Mouse (Mus musculus) embryo, embryonic 9.5 days (tissue): ENCODE data around the gene 1700017B05Rik.
A peak's percentile ranks its signal among the peaks of the same experiment; 100 is the strongest.
"Not testable (repeated sequence)": the region's sequence is repeated elsewhere in the genome, so short reads cannot be mapped to it uniquely, and the experiment has no call there.

ENCODE experiments used
- DNase-seq: peaks from one replicate; pipeline ENCODE4 v3.0.0-alpha.2; 2017; ENCODE audit errors: extremely low spot score

1700017B05Rik gene

GRCm38 (mm10) chr9:57261913-57262794 lies at the start of gene 1700017B05Rik:
Gene 1700017B05Rik (minus strand): TSS chr9:57262612.
- peak; percentile 84 for DNase-seq

GRCm38 (mm10) chr9:57310895-57311294 lies 48.5 kb upstream of the 1700017B05Rik start:
- DNase-seq, result no peak

- no peak for DNase-seq
These were observed 46.9 kb upstream of the 1700017B05Rik start for GRCm38 (mm10) chr9:57309353-57309752.

GRCm38 (mm10) chr9:57307456-57307855 lies 45.0 kb upstream of the 1700017B05Rik start:
- DNase-seq, result no peak

- DNase-seq, result not testable (repeated sequence)
These were observed 42.3 kb upstream of the 1700017B05Rik start for GRCm38 (mm10) chr9:57304716-57305115.

GRCm38 (mm10) chr9:57304251-57304650 lies 41.8 kb upstream of the 1700017B05Rik start:
- DNase-seq, result no peak

- DNase-seq, result no peak
These were observed 40.9 kb upstream of the 1700017B05Rik start for GRCm38 (mm10) chr9:57303356-57303755.

GRCm38 (mm10) chr9:57300825-57301224 lies 38.4 kb upstream of the 1700017B05Rik start:
- DNase-seq, result no peak

GRCm38 (mm10) chr9:57299790-57300477 lies 37.5 kb upstream of the 1700017B05Rik start:
- DNase-seq, result peak; percentile 7

- DNase-seq, result no peak
These were observed 35.5 kb upstream of the 1700017B05Rik start for GRCm38 (mm10) chr9:57297938-57298337.

- peak; percentile 16 for DNase-seq
These were observed 33.9 kb upstream of the 1700017B05Rik start for GRCm38 (mm10) chr9:57296277-57296676.

- DNase-seq, result no peak
These were observed 33.3 kb upstream of the 1700017B05Rik start for GRCm38 (mm10) chr9:57295666-57296065.

GRCm38 (mm10) chr9:57294905-57295304 lies 32.5 kb upstream of the 1700017B05Rik start:
- no peak for DNase-seq

- DNase-seq, result no peak
These were observed 24.8 kb upstream of the 1700017B05Rik start for GRCm38 (mm10) chr9:57287183-57287582.

- no peak for DNase-seq
These were observed 20.9 kb upstream of the 1700017B05Rik start for GRCm38 (mm10) chr9:57283311-57283710.

- DNase-seq, result no peak
These were observed 20.3 kb upstream of the 1700017B05Rik start for GRCm38 (mm10) chr9:57282686-57283085.

- DNase-seq, result no peak
These were observed 19.1 kb upstream of the 1700017B05Rik start for GRCm38 (mm10) chr9:57281549-57281948.

GRCm38 (mm10) chr9:57279441-57279840 lies 17.0 kb upstream of the 1700017B05Rik start:
- DNase-seq, result no peak

- DNase-seq, result no peak
These were observed 15.9 kb upstream of the 1700017B05Rik start for GRCm38 (mm10) chr9:57278268-57278667.

GRCm38 (mm10) chr9:57276311-57276710 lies 13.9 kb upstream of the 1700017B05Rik start:
- no peak for DNase-seq

- DNase-seq, result no peak
These were observed 11.5 kb upstream of the 1700017B05Rik start for GRCm38 (mm10) chr9:57273805-57274494.
